Mouse (Mus musculus) liver, embryonic 14.5 days (tissue): Measurements from ENCODE around the gene S100a14.

Experiments used
- CTCF ChIP-seq: IDR thresholded peaks from 2 replicates; pipeline ENCODE4 v1.5.1; 2016; ENCODE audit warnings: antibody characterized with exemption, low read depth, control low read depth
- EP300 ChIP-seq: IDR thresholded peaks from 2 replicates; pipeline ENCODE4 v1.6.1; 2016; ENCODE audit warnings: antibody characterized with exemption, low read depth

GRCm38 (mm10) chr3:90503444-90503843 lies 23.2 kb upstream of the S100a14 start:
- no peak for TF ChIP-seq CTCF
- TF ChIP-seq EP300: no peak
